Mouse (Mus musculus) kidney, adult 2 months (tissue): Measurements from ENCODE around the gene Acp2. TPM values are rescaled to one million over a fixed set of nuclear protein-coding genes. Genes with fewer than 3 reads are reported as not detected.

ENCODE experiments used
- DNase-seq: peaks from one replicate; pipeline ENCODE4 v3.0.0; 2021
- H3K27ac ChIP-seq: fragments of 200-500 bp; 2 replicates; pipeline ENCODE4 v1.5.1; 2012; ENCODE audit warnings: low read depth, low read length, control low read depth, inconsistent platforms; ENCODE audit not compliant: insufficient read depth
- H3K27me3 ChIP-seq: fragments of 200-500 bp; replicated peaks from 2 replicates; pipeline ENCODE4 v1.6.1; 2012; ENCODE audit warnings: mild to moderate bottlenecking, moderate library complexity, low read length, inconsistent platforms; ENCODE audit not compliant: control insufficient read depth, insufficient read depth
- H3K36me3 ChIP-seq: fragments of 200-500 bp; 2 replicates; pipeline ENCODE4 v1.6.1; 2012; ENCODE audit warnings: mild to moderate bottlenecking, moderate library complexity, low read length, inconsistent platforms; ENCODE audit not compliant: control insufficient read depth, insufficient read depth
- H3K4me1 ChIP-seq: fragments of 200-500 bp; 2 replicates; pipeline ENCODE4 v1.6.1; 2011; ENCODE audit warnings: low read length; ENCODE audit not compliant: control insufficient read depth, insufficient read depth
- H3K4me3 ChIP-seq: fragments of 200-500 bp; 2 replicates; pipeline ENCODE4 v1.5.1; 2011; ENCODE audit warnings: mild to moderate bottlenecking, low read depth, low read length, control low read depth; ENCODE audit not compliant: insufficient read depth
- CTCF ChIP-seq: fragments of 200-500 bp; conservative IDR thresholded peaks from 2 replicates; pipeline ENCODE4 v1.5.1; 2011; ENCODE audit warnings: low read depth, mild to moderate bottlenecking, control low read depth, low read length, moderate library complexity, mixed read lengths; ENCODE audit not compliant: insufficient read depth, insufficient read length
- POLR2A ChIP-seq: fragments of 200-500 bp; IDR thresholded peaks from one replicate; pipeline ENCODE4 v1.6.1; 2011; ENCODE audit warnings: low read depth, low read length, control low read depth
- WGBS: fragments of 180-500 bp; shearing (Covaris S2); methylation state at CpG from one replicate; pipeline ENCODE4 v1.1.7; 2018; 5-methylcytosine and 5-hydroxymethylcytosine counted together
- polyA plus RNA-seq: library from polyadenylated mRNA; depleted of rRNA; stranded (reverse); fragments of >200 nt; gene quantifications from 2 replicates; pipeline ENCODE4 v1.2.3, GENCODE M21; 2012; rRNA removed

Gene Acp2
- polyA plus RNA-seq = 27.0 and 31.7 TPM in 2 replicates

GRCm38 (mm10) chr2:91202222-91202971, at the start of gene Acp2, which contains the start of gene Nr1h3:
Acp2 (plus strand) TSS chr2:91202885.
Nr1h3 (minus strand) TSS chr2:91202834.
- Histone ChIP-seq H3K27me3 (no peaks in the 10 kb centered on the region), H3K36me3 (peaks cover 1% of the 10 kb centered on the region; the same call in 1 of the 2 replicates), H3K4me1 (peaks cover 6% of the 10 kb centered on the region; the same call in 1 of the 2 replicates), H3K4me3 (peak within 1 kb of the TSS; percentile 81), H3K27ac (peak within 1 kb of the TSS; percentile 89)
- TF ChIP-seq CTCF = no peak
- TF ChIP-seq POLR2A = peak; percentile 82
- DNase-seq = peak; percentile 97
- WGBS = 1% methylated on average over 28 of the region's 28 CpGs

- H3K4me1 ChIP-seq = no peaks in the 10 kb centered on the region
- WGBS = 59% methylated on average over 3 of the region's 3 CpGs
- H3K27ac ChIP-seq = no peak overlapping the region
- H3K36me3 ChIP-seq = peaks cover 1% of the 10 kb centered on the region
- no peak for TF ChIP-seq CTCF
- no peak for TF ChIP-seq POLR2A
- no peaks in the 10 kb centered on the region for H3K27me3 ChIP-seq
- no peak for DNase-seq
- H3K4me3 ChIP-seq = no peak overlapping the region
These were observed 49.8 kb upstream of the Acp2 start for GRCm38 (mm10) chr2:91152885-91153377.

- H3K4me1 ChIP-seq = no peaks in the 10 kb centered on the region
- WGBS = 95% methylated on average over 3 of the region's 3 CpGs
- no peak for DNase-seq
- H3K36me3 ChIP-seq = peaks cover 4% of the 10 kb centered on the region
- no peak overlapping the region for H3K4me3 ChIP-seq
- TF ChIP-seq POLR2A (no peak), CTCF (no peak)
- H3K27ac ChIP-seq = no peak overlapping the region
- no peaks in the 10 kb centered on the region for H3K27me3 ChIP-seq
These were observed 48.6 kb upstream of the Acp2 start for GRCm38 (mm10) chr2:91154091-91154490.

- no peak overlapping the region for H3K27ac ChIP-seq
- no peak overlapping the region for H3K4me3 ChIP-seq
- H3K4me1 ChIP-seq = no peaks in the 10 kb centered on the region
- DNase-seq = no peak
- H3K27me3 ChIP-seq = no peaks in the 10 kb centered on the region
- peaks cover 4% of the 10 kb centered on the region; the same call in 1 of the 2 replicates for H3K36me3 ChIP-seq
- TF ChIP-seq POLR2A (no peak), CTCF (no peak)
- WGBS = 56% methylated on average over 6 of the region's 6 CpGs
These were observed 45.5 kb upstream of the Acp2 start for GRCm38 (mm10) chr2:91157002-91157752.

GRCm38 (mm10) chr2:91160591-91160990, 42.1 kb upstream of the Acp2 start:
- Histone ChIP-seq H3K36me3 (peaks cover 4% of the 10 kb centered on the region; the same call in 1 of the 2 replicates), H3K4me1 (no peaks in the 10 kb centered on the region), H3K27me3 (no peaks in the 10 kb centered on the region), H3K27ac (peak overlapping the region; percentile 70), H3K4me3 (no peak overlapping the region)
- TF ChIP-seq POLR2A = no peak
- TF ChIP-seq CTCF = no peak
- DNase-seq = peak; percentile 33
- 75% methylated on average over 6 of the region's 6 CpGs for WGBS

GRCm38 (mm10) chr2:91162952-91163351, 39.7 kb upstream of the Acp2 start:
- WGBS = 84% methylated on average over 4 of the region's 4 CpGs
- H3K36me3 ChIP-seq = peaks cover 4% of the 10 kb centered on the region

GRCm38 (mm10) chr2:91163532-91163931, 39.2 kb upstream of the Acp2 start:
- H3K36me3 ChIP-seq = peaks cover 2% of the 10 kb centered on the region
- H3K27me3 ChIP-seq = no peaks in the 10 kb centered on the region
- no peak overlapping the region for H3K4me3 ChIP-seq
- no peak overlapping the region for H3K27ac ChIP-seq
- WGBS = 85% methylated on average over 5 of the region's 5 CpGs
- no peak for DNase-seq
- TF ChIP-seq POLR2A (no peak), CTCF (no peak)
- no peaks in the 10 kb centered on the region for H3K4me1 ChIP-seq

More at GRCm38 (mm10) chr2:91162952-91163351, 39.7 kb upstream of the Acp2 start:
- TF ChIP-seq POLR2A = no peak
- no peak for TF ChIP-seq CTCF
- no peaks in the 10 kb centered on the region for H3K4me1 ChIP-seq
- no peaks in the 10 kb centered on the region for H3K27me3 ChIP-seq
- no peak overlapping the region for H3K4me3 ChIP-seq
- DNase-seq = no peak
- no peak overlapping the region for H3K27ac ChIP-seq
